Mouse (Mus musculus) stomach, postnatal 0 days (tissue): ENCODE results near the gene Disp1. TPM values are rescaled to one million over a fixed set of nuclear protein-coding genes. Genes with fewer than 3 reads are reported as not detected.

Experiments
- ATAC-seq: fragments of 200-750 bp; cut with Nextera tagmentation; 2 replicates; pipeline ENCODE4 v1.8.0; 2017; ENCODE audit not compliant: low FRiP score, low TSS enrichment
- DNase-seq: peaks from one replicate; pipeline ENCODE4 v3.0.0-alpha.2; 2016; ENCODE audit warnings: low spot score
- H3K27ac ChIP-seq: fragments of 300-500 bp; sonication (generic); replicated peaks from 2 replicates; pipeline ENCODE4 v1.5.1; 2014; ENCODE audit warnings: mild to moderate bottlenecking, control low read depth
- H3K27me3 ChIP-seq: fragments of 300-500 bp; sonication (generic); 2 replicates; pipeline ENCODE4 v1.6.1; 2014; ENCODE audit warnings: low read length; ENCODE audit not compliant: control insufficient read depth, insufficient read depth
- H3K36me3 ChIP-seq: fragments of 300-500 bp; sonication (generic); 2 replicates; pipeline ENCODE4 v1.6.1; 2014; ENCODE audit warnings: low read length, mixed read lengths; ENCODE audit not compliant: control insufficient read depth, insufficient read depth
- H3K4me1 ChIP-seq: fragments of 300-500 bp; sonication (generic); replicated peaks from 2 replicates; pipeline ENCODE4 v1.6.1; 2014; ENCODE audit warnings: antibody characterized with exemption; ENCODE audit not compliant: control insufficient read depth, insufficient read depth
- H3K4me2 ChIP-seq: fragments of 300-500 bp; sonication (generic); replicated peaks from 2 replicates; pipeline ENCODE4 v1.6.1; 2014; ENCODE audit warnings: low read depth, mild to moderate bottlenecking, control low read depth, moderate library complexity
- H3K4me3 ChIP-seq: fragments of 300-500 bp; sonication (generic); 2 replicates; pipeline ENCODE4 v1.5.1; 2014; ENCODE audit warnings: low read depth, low read length, control low read depth
- H3K9ac ChIP-seq: fragments of 300-500 bp; sonication (generic); 2 replicates; pipeline ENCODE4 v1.6.1; 2014; ENCODE audit warnings: mild to moderate bottlenecking, low read length, control low read depth, mixed read lengths
- H3K9me3 ChIP-seq: fragments of 300-500 bp; sonication (generic); 2 replicates; pipeline ENCODE4 v1.6.1; 2016; ENCODE audit warnings: low read length; ENCODE audit not compliant: control insufficient read depth
- CTCF ChIP-seq: IDR thresholded peaks from 2 replicates; pipeline ENCODE4 v1.5.1; 2016; ENCODE audit warnings: antibody characterized with exemption, low read depth, mild to moderate bottlenecking, moderate library complexity
- EP300 ChIP-seq: optimal IDR thresholded peaks from 2 replicates; pipeline ENCODE3; 2016; ENCODE audit warnings: antibody characterized with exemption
- WGBS: fragments of 180-500 bp; shearing (Covaris S2); extraction: QIAGEN DNeasy Blood & Tissue Kit; methylation state at CpG from one replicate; pipeline ENCODE4 v1.1.7; 2014; 5-methylcytosine and 5-hydroxymethylcytosine counted together
- polyA plus RNA-seq: library from polyadenylated mRNA; unstranded; fragments of >200 nt; fragmentation: Nextera tagmentation; extraction: Ambion mirVana; gene quantifications from 2 replicates; pipeline ENCODE4 v1.2.1, GENCODE M21; 2015

Disp1 gene
- polyA plus RNA-seq, 1 experiment from 2014 or later: 5.9 TPM

DNA sequence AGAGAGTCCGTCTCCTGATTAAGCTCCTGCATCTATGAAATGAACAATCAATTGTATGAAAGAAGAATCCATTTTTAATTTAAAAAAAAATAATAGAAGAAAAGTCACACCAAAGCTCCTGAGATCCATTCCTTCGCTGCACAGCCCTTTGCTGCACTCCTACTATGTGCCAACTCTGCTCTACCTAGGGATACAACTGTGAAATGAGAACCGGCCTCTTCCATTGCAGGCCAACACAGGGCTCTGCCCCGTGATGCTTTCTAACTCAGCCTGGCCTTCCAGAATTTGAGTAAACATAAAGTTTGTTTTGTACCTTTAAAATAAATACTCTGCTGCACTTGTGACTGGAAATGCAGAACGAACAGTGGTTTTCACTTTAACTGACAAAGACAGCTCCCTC lies 42.0 kb downstream of the Disp1 start:
- WGBS: 71% methylated on average over 5 of the region's 5 CpGs
- H3K4me3 ChIP-seq: no peak overlapping the region

DNA sequence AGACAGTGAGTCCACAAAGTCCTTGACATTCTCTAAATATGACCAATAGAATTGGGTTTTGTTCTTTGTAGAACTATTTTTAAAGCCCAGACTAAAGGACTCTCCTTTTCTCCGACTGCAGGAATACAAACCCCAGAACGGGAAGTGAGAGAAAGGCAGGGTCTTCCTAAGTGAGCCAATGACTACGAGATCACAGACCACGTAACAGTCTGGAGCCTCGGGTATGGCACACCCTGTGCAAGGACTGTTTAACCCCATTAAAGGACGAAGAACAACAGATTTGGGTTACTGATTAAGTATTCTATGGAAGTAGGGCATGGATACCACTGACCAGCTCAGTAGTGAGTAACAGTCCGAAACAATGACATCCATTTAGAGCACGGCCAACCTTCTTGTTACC lies 46.1 kb downstream of the Disp1 start:
- H3K36me3 ChIP-seq: no peaks in the 10 kb centered on the region
- TF ChIP-seq EP300: no peak
- TF ChIP-seq CTCF: no peak
- H3K9ac ChIP-seq: no peak overlapping the region
- no peaks in the 10 kb centered on the region for H3K9me3 ChIP-seq
- no peak overlapping the region for H3K4me2 ChIP-seq
- H3K4me1 ChIP-seq: no peaks in the 10 kb centered on the region
- no peak overlapping the region for H3K27ac ChIP-seq
- H3K4me3 ChIP-seq: no peak overlapping the region
- H3K27me3 ChIP-seq: no peaks in the 10 kb centered on the region
- no peak for DNase-seq
- WGBS: 82% methylated on average over 8 of the region's 8 CpGs
- no peak for ATAC-seq

More for the DNA sequence above, 42.0 kb downstream of the Disp1 start:
- Histone ChIP-seq H3K27ac (no peak overlapping the region), H3K9me3 (no peaks in the 10 kb centered on the region), H3K4me2 (no peak overlapping the region), H3K9ac (no peak overlapping the region), H3K27me3 (no peaks in the 10 kb centered on the region), H3K36me3 (no peaks in the 10 kb centered on the region), H3K4me1 (0 out of 2 replicates have a peak, but pooled peaks cover 2% of the 10 kb centered on the region)
- DNase-seq (no peak), ATAC-seq (no peak)
- no peak for TF ChIP-seq EP300
- no peak for TF ChIP-seq CTCF

DNA sequence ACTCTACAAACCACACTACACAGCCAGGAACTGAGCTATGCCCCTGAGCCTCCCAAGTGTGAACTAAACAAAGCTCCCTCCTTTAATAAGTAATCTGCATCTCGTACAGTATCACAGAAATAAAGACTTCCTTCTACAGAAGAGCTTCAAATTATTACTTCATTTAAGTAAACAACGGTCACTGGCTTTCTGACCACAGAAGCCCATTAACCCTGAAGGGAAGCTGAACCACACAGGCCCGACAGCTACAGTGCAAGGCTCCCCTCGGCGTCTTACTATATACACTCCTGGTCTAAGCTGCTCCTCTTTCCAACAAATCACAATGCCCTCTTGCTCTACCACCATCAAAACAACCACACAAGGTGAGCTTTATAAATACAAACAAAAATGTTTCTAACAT lies 50.2 kb downstream of the Disp1 start:
- 59% methylated on average over 5 of the region's 5 CpGs for WGBS
- no peak overlapping the region for H3K9ac ChIP-seq
- TF ChIP-seq EP300: no peak
- no peak for TF ChIP-seq CTCF
- no peaks in the 10 kb centered on the region for H3K27me3 ChIP-seq
- H3K36me3 ChIP-seq: no peaks in the 10 kb centered on the region
- no peak overlapping the region for H3K4me3 ChIP-seq
- H3K4me1 ChIP-seq: no peaks in the 10 kb centered on the region
- DNase-seq: no peak
- H3K4me2 ChIP-seq: no peak overlapping the region
- H3K27ac ChIP-seq: no peak overlapping the region
- no peaks in the 10 kb centered on the region for H3K9me3 ChIP-seq
- peak; percentile 54; the same call in 1 of the 2 replicates for ATAC-seq

DNA sequence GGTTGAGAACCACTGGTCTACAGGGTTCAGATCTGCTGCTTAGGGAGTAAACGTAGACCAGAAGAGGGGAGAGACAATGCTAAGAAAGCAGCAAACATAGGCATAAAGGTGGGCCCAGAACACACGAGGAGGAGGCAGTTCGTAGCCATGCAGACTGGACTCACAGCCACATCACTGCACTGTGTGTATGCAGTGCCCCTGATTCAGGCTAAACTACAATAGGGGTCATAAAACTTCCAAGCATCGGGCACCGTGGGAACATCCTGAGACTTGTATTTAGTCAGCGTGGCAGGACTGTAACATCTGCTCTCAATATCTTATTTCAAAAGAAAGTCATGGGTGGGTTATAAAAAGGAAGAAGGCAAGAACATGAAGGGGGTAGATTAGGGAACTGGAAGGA lies 52.9 kb downstream of the Disp1 start:
- DNase-seq (no peak), ATAC-seq (no peak)
- Histone ChIP-seq H3K36me3 (no peaks in the 10 kb centered on the region), H3K27ac (no peak overlapping the region), H3K27me3 (no peaks in the 10 kb centered on the region), H3K4me3 (no peak overlapping the region), H3K9me3 (no peaks in the 10 kb centered on the region), H3K4me1 (peaks cover 6% of the 10 kb centered on the region), H3K9ac (no peak overlapping the region), H3K4me2 (no peak overlapping the region)
- WGBS: 81% methylated on average over 6 of the region's 6 CpGs
- TF ChIP-seq EP300: no peak
- no peak for TF ChIP-seq CTCF

DNA sequence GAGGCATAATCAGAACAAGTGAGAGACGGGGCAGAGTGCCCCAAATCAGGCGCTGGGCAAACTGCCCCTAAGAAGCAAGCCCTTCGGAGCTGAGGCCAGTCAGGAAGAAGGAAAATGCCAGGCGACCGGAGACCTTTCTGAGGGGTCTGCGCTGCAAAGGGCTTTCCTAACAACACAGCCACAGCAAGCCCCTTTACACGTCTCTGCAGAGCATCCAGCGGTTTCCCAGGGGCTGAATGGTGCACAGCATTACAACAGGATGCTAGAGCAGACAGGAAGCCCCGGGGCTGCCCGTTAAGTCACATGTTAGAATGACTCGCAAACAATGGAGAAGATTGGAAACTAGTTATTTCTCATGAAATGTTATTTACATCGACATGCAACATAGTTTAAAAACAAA lies 53.5 kb downstream of the Disp1 start:
- ATAC-seq (no peak), DNase-seq (no peak)
- H3K27ac ChIP-seq: no peak overlapping the region
- no peaks in the 10 kb centered on the region for H3K27me3 ChIP-seq
- H3K36me3 ChIP-seq: no peaks in the 10 kb centered on the region
- H3K4me1 ChIP-seq: peaks cover 6% of the 10 kb centered on the region
- WGBS: 79% methylated on average over 12 of the region's 12 CpGs
- no peaks in the 10 kb centered on the region for H3K9me3 ChIP-seq
- no peak overlapping the region for H3K4me3 ChIP-seq
- TF ChIP-seq CTCF: no peak
- no peak for TF ChIP-seq EP300
- H3K4me2 ChIP-seq: no peak overlapping the region
- H3K9ac ChIP-seq: no peak overlapping the region

DNA sequence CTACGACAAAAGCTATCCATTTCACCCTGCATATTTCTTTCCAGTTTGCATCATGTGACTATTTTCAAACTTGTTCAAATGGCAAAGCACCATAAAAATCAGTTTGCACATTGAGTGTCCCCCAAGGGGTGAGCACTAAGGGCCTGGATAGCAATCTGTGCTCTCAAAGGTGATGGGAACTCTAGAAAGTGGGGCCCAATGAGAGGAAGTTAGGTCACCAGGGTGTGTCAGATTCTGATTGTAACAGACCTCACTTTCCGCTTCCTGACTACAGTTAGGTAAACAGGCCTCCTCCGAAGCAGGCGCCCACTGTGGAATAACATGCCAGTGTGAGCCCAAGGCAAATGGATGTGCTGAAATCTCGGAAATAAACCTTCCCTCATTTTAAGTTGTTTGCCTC lies 54.6 kb downstream of the Disp1 start:
- Histone ChIP-seq H3K4me2 (no peak overlapping the region), H3K27me3 (no peaks in the 10 kb centered on the region), H3K4me3 (no peak overlapping the region), H3K4me1 (peaks cover 6% of the 10 kb centered on the region), H3K36me3 (no peaks in the 10 kb centered on the region), H3K9ac (no peak overlapping the region), H3K9me3 (no peaks in the 10 kb centered on the region), H3K27ac (no peak overlapping the region)
- no peak for TF ChIP-seq CTCF
- no peak for TF ChIP-seq EP300
- ATAC-seq (no peak), DNase-seq (no peak)
- WGBS: 94% methylated on average over 5 of the region's 5 CpGs
